Mouse (Mus musculus) erythroblast, embryonic 14.5 days (primary cell): ENCODE measurements around the gene Cetn3.

Experiments
- GATA1 ChIP-seq: IDR thresholded peaks from 2 replicates; pipeline ENCODE4 v1.6.1; 2012; ENCODE audit warnings: low read length, inconsistent platforms, mixed read lengths
- TAL1 ChIP-seq: IDR thresholded peaks from 3 replicates; pipeline ENCODE4 v1.6.1; 2012; ENCODE audit warnings: low read length, inconsistent platforms, mixed read lengths

DNA sequence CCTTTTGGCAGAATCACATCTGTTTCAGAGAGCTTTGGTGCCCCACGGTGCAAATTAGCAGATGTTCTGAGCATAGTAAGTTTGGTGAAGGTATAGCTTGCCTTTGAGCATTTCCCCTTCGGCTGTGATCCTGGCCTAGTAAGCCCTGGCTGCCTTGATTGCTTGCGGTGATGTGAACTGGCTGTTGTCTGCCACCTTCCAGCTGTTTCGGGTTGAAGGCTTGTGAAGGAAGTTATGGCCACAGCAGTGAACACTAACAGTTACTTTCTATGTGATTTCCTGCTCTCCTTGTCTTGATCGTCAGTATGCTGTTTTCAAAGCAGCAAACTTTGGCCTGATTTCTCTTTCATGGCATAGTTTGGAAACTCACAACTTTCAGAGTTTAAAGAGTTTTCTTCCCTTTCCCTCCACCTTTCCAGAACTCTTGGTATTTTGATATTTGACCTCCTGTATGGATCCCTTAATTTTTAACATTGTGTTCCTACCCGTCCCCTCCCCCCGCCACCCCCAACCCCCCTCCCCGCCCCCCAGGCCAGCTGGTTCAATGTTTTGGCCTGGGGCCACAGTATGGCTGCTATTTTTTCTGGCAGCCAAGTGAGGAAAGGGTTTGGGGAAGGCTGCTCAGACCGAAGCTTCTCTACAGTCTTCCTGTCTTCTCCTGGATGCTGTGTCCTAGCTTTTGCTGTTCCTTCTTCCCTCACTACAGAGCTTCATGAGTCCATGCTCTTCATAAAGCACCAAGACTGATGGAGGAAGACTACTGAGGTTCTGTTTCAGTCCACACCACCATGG is 53.7 kb downstream of the Cetn3 start:
- TF ChIP-seq GATA1 (no peak), TAL1 (no peak)
